Comparison of ENCODE assay signal across 14 mouse cellular contexts in the genomic region with DNA sequence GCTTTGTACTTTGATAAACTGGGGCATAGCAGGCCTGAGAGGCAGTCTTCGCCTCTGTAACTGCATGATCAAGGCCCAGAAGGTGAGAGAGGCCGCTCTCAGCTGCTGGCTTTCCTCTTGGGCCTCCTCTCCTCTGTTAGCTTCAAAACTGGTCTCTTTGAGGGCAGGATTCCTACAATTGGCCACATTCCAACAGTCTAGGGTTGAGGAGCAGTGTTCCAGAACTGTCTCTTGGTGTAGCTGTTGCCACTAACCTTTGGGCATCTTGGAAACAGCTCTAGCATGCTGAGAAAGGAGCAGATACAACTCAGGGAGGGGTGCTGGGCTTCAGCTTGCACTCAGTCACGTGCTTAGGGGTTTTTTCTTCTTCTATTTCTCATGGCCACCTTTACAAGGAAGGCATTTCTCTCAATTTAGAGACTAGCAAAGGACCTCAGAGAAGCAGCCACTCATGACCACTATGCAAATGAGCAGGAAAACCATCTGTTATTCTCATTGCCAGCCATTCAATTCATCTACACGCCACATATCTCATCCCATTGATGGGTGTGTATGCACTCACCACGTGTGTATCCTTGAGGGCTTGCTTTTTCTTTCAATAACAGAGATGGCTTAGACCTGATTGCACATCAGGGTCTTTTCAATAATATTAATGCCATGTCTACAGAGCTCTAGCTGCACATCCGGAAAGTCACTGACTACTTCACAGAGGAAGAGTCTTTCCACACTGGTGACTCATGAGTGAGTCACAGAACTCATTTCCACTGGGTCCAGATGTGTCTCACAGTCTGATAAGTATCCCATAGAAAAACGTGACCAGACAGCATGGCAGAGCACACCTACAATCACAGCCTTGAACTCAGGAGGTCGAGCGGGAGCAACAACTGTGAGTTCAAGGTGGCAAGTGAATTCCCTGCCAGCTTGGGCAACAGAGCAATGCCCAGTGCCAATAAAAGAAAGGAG.
DNase-seq lines count a peak whose midpoint lies in the region; ATAC-seq and TF ChIP-seq lines count a peak whose summit lies in the region.
"Had no signal": no experiment of that assay in that cellular context is flagged by ENCODE, and none has a peak within 500 bp of the region (broad histone marks: within the 10 kb centered on the region; RNA-seq: fewer than 3 reads in every experiment).

No protein-coding gene starts in this region.

- H3ac ChIP-seq in C2C12 (ENCODE audit: control insufficient read depth, insufficient read length, low read depth) (no peak overlapping the region), myocyte (ENCODE audit: control insufficient read depth, insufficient read length) (no peak overlapping the region)

- no peak for TF ChIP-seq POLR2A in myocyte (IDR thresholded peaks at IDR 0.05; ENCODE audit: insufficient read length, low read depth)

- 81% methylated on average over 9 of the region's 9 CpGs for whole genome bisulfite sequencing in midbrain, embryonic 10.5 days
- WGBS in midbrain, embryonic 15.5 days = 76% methylated on average over 9 of the region's 9 CpGs

- H3K79me2 ChIP-seq in C2C12 (ENCODE audit: control insufficient read depth, insufficient read depth) (no peaks in the 10 kb centered on the region), myocyte (ENCODE audit: control insufficient read depth, insufficient read depth) (no peaks in the 10 kb centered on the region)

- H3K4me3 ChIP-seq in midbrain, embryonic 10.5 days = no peak overlapping the region
- no peak overlapping the region for H3K4me3 ChIP-seq in midbrain, embryonic 15.5 days
- no peak overlapping the region for H3K4me3 ChIP-seq in C2C12 (ENCODE audit: insufficient read depth, poor library complexity, severe bottlenecking)
- no peak overlapping the region for H3K4me3 ChIP-seq in myocyte
- H3K4me3 ChIP-seq: heart, adult 2 months; limb, embryonic 13.5 days had no signal

- peaks cover 16% of the 10 kb centered on the region; the same call in 1 of the 2 replicates for H3K4me1 ChIP-seq in midbrain, embryonic 10.5 days
- peaks cover 13% of the 10 kb centered on the region for H3K4me1 ChIP-seq in midbrain, embryonic 15.5 days
- H3K4me1 ChIP-seq: limb, embryonic 13.5 days had no signal

- no peak for TF ChIP-seq CTCF in C2C12 (IDR thresholded peaks at IDR 0.05; ENCODE audit: control insufficient read depth, insufficient read depth, insufficient read length)

- no peak overlapping the region for H3K4me2 ChIP-seq in midbrain, embryonic 15.5 days
- peak overlapping the region; percentile 54 for H3K4me2 ChIP-seq in myocyte (ENCODE audit: low read depth)
- H3K4me2 ChIP-seq: limb, embryonic 13.5 days had no signal

- no peaks in the 10 kb centered on the region for H3K9me3 ChIP-seq in midbrain, embryonic 10.5 days (replicated peaks)
- H3K9me3 ChIP-seq in midbrain, embryonic 15.5 days = no peaks in the 10 kb centered on the region
- H3K9me3 ChIP-seq: limb, embryonic 13.5 days had no signal

- no peaks in the 10 kb centered on the region for H3K36me3 ChIP-seq in midbrain, embryonic 10.5 days
- H3K36me3 ChIP-seq in midbrain, embryonic 15.5 days (replicated peaks) = no peaks in the 10 kb centered on the region
- no peaks in the 10 kb centered on the region for H3K36me3 ChIP-seq in C2C12 (ENCODE audit: control insufficient read depth, insufficient read depth)
- no peaks in the 10 kb centered on the region for H3K36me3 ChIP-seq in myocyte (ENCODE audit: control insufficient read depth, insufficient read depth)
- H3K36me3 ChIP-seq: limb, embryonic 13.5 days had no signal

- H3K79me3 ChIP-seq in C2C12 (ENCODE audit: low read depth) = no peaks in the 10 kb centered on the region

- DNase-seq in adrenal gland, postnatal 14 days = peak; percentile 12
- no peak for DNase-seq in adrenal gland, postnatal 10 days
- DNase-seq in midbrain, embryonic 10.5 days (ENCODE audit: low spot score) = no peak
- DNase-seq in layer of hippocampus, postnatal 10 days (ENCODE audit: low spot score in 2 of 2) = no peak
- no peak for DNase-seq in layer of hippocampus, postnatal 25 days (ENCODE audit: extremely low spot score in 1 of 2, low spot score in 1 of 2)
- DNase-seq: cerebellum, adult 8-10 months; embryo, embryonic 11 days; heart, adult 2 months; kidney, adult 8-10 months; thymus, postnatal 4 days had no signal

- peak overlapping the region; percentile 33; the same call in 1 of the 2 replicates for H3K27ac ChIP-seq in midbrain, embryonic 10.5 days (replicated peaks)
- no peak overlapping the region for H3K27ac ChIP-seq in midbrain, embryonic 15.5 days
- H3K27ac ChIP-seq: heart, adult 2 months; limb, embryonic 13.5 days had no signal

- H3K27me3 ChIP-seq in midbrain, embryonic 10.5 days (ENCODE audit: low read depth, poor library complexity, severe bottlenecking) = no peaks in the 10 kb centered on the region
- no peaks in the 10 kb centered on the region for H3K27me3 ChIP-seq in midbrain, embryonic 15.5 days (replicated peaks)
- H3K27me3 ChIP-seq in C2C12 (ENCODE audit: control insufficient read depth, insufficient read depth, insufficient read length) = no peaks in the 10 kb centered on the region
- H3K27me3 ChIP-seq in myocyte (ENCODE audit: control insufficient read depth, insufficient read depth, insufficient read length) = no peaks in the 10 kb centered on the region
- H3K27me3 ChIP-seq: limb, embryonic 13.5 days had no signal

- no peak for ATAC-seq in midbrain, embryonic 15.5 days (replicated peaks)

- H3K9ac ChIP-seq in midbrain, embryonic 15.5 days = no peak overlapping the region
- H3K9ac ChIP-seq: limb, embryonic 13.5 days had no signal

TF ChIP-seq in C2C12, 6 proteins besides CTCF, POLR2A, EP300 and RAD21:
- TF ChIP-seq USF1 (IDR thresholded peaks at IDR 0.05; ENCODE audit: low read depth) (peak; percentile 63), FOSL1 (IDR thresholded peaks at IDR 0.05; ENCODE audit: insufficient read depth, low read length, poor library complexity, severe bottlenecking) (peak; percentile 96), MAX (IDR thresholded peaks at IDR 0.05) (no peak), MYOD1 (IDR thresholded peaks at IDR 0.05; ENCODE audit: control insufficient read depth, insufficient read length, low read depth) (peak; percentile 4), MYOG (IDR thresholded peaks at IDR 0.05; ENCODE audit: control insufficient read depth, extremely low read depth, insufficient read length) (no peak), CEBPB (IDR thresholded peaks at IDR 0.05; ENCODE audit: low read depth) (peak; percentile 72)

TF ChIP-seq in myocyte, 11 proteins besides CTCF, POLR2A, EP300 and RAD21:
- no peak for TF ChIP-seq MAX (IDR thresholded peaks at IDR 0.05; ENCODE audit: low read depth)
- no peak for TF ChIP-seq MYOG (IDR thresholded peaks at IDR 0.05; ENCODE audit: control insufficient read depth in 1 of 3, insufficient read depth in 1 of 3, insufficient read length in 2 of 3, low read depth in 2 of 3)
- no peak for TF ChIP-seq TCF12 (IDR thresholded peaks at IDR 0.05; ENCODE audit: insufficient read depth, poor library complexity, severe bottlenecking)
- no peak for TF ChIP-seq E2F4 (IDR thresholded peaks at IDR 0.05; ENCODE audit: insufficient read depth)
- no peak for TF ChIP-seq USF1 (IDR thresholded peaks at IDR 0.05; ENCODE audit: low read depth)
- TF ChIP-seq POLR2AphosphoS2 (IDR thresholded peaks at IDR 0.05; ENCODE audit: insufficient read length, low read depth) = no peak
- no peak for TF ChIP-seq MYOD1 (IDR thresholded peaks at IDR 0.05; ENCODE audit: control insufficient read depth in 1 of 3, insufficient read length in 2 of 3, low read depth in 2 of 3)
- no peak for TF ChIP-seq TCF3 (IDR thresholded peaks at IDR 0.05; ENCODE audit: insufficient read length, low read depth)
- no peak for TF ChIP-seq REST (IDR thresholded peaks at IDR 0.05; ENCODE audit: insufficient read depth, insufficient read length)
- TF ChIP-seq SRF (IDR thresholded peaks at IDR 0.05; ENCODE audit: control insufficient read depth, insufficient read length, low read depth) = no peak
- no peak for TF ChIP-seq CEBPB (IDR thresholded peaks at IDR 0.05; ENCODE audit: insufficient read depth, poor library complexity, severe bottlenecking)
